Mouse (Mus musculus): Measurements from ENCODE around the gene Tpmt.

Tpmt gene

DNA sequence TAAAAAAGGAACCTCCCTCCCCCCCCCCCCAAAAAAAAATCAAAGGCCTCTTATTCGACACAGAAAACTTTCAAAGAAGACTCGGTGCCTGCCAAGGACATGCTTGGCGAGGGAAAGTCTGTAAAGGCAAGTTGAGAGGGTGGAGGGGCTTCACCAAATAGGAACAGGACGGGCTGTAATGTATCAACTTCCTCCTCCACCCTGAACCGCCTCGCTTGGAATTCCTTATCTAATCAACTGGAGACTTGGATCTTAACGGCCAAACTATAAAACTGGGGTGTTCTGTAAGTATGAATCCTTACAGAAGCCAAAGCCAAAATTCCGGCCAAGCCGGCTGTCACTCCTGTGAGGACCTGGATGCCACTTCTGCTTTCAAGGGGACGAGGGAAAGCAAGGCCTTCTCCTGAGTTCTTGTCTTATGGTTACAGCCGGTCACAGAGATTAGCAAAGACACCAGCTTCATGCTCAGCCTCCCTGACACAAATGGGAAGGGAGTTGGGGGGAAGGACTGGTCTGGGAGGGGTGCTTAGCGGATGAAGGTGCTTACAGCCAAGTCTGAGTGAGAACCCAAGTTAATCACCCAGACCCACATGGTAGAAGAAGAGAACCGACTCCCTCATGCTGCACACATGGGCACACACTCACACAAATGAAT lies 64.6 kb downstream of the Tpmt start:
- in situ Hi-C loops (cut with MboI, MseI) = no loop called here

DNA sequence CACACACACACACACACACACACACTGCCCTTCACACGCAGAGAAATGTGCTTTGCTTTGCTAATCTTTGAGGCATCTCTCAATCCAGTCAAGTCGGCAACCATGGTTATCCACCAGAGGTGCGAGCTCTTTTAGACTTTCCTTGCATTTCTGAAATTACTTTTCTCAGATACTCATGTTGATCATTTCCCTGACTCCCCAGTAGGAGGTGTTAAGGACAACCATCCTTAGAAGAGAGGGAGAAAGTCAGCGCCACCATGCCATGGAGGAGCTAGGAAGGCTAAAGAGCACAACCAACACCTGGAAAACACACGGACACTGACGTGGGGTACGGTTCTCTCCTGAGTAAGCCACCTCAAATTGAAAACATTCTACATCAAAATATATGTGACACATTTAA lies 68.0 kb downstream of the Tpmt start:
- in situ Hi-C loops (cut with MboI, MseI) = no loop called here

DNA sequence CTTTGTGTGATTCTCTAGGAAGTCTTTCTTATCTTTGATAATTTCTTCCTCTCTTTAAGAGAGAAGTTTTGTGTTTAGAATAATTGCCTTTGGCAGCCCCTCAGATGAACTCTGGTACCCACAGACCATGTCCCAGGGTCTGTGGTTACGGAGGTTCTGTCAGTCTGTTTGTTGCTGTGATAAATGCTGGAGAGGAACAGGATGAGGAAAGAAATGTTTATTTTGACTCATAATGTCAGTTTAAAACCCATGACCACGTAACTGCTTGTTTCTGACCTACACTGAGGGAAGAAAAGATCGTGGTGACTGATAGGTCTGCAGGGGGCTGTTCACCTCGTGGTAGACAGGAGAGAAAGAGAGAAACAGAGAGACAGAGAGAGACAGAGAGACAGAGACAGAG lies 68.6 kb downstream of the Tpmt start:
- in situ Hi-C loops (cut with MboI, MseI) = no loop called here

DNA sequence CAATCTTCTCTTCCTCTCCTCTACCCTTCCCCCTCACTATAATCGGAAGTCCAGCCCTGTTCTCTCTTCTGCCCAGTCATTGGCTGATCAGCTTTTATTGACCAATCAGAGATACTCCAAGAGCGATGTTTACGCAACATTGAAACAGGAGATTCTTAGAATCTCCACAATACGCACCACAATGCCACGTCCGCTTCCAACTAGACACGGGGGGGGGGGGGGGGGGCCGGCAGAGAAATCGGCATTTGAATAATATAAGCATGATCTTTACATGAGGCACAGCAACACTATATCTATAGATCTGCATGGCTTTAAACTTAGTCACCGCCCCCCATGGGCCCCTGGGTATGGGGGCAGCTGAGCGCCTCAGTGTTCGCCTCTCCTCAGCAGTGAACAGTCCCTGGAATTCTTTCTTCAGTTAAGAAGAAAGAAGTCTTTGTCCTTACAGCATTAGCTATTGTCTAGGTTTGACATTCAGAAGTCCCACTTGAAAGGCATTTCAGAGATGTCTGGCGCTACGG lies 69.4 kb downstream of the Tpmt start:
- in situ Hi-C loops (cut with MboI, MseI) = no loop called here
